23 mouse cellular contexts compared by ENCODE assay signal in genomic region chr5:48315057-48315602, GRCm38 (mm10). TPM values are rescaled to one million over a fixed set of nuclear protein-coding genes. Genes with fewer than 3 reads are reported as not detected.
DNase-seq lines count a peak whose midpoint lies in the region; ATAC-seq and TF ChIP-seq lines count a peak whose summit lies in the region.
"Had no signal": no experiment of that assay in that cellular context is flagged by ENCODE, and none has a peak within 500 bp of the region (broad histone marks: within the 10 kb centered on the region; RNA-seq: fewer than 3 reads in every experiment).

No protein-coding gene starts in this region.

- DNase-seq in 416B (ENCODE audit: low read depth) (peak; percentile 92), G1E (ENCODE audit: low spot score) (no peak)
- peak; percentile 15 for DNase-seq in lung, postnatal 14 days
- no peak for DNase-seq in embryonic facial prominence, embryonic 10.5 days (ENCODE audit: low spot score)
- DNase-seq in left cerebral cortex, adult 11 months (ENCODE audit: low spot score) = no peak
- DNase-seq in frontal cortex, postnatal 25 days (ENCODE audit: low spot score in 2 of 2) = no peak
- DNase-seq: adrenal gland, adult 2 months; adrenal gland, postnatal 25 days; B cell, adult 2 months; cerebellum, adult 18-20 months; cerebellum, adult 9-11 months; cerebellum, postnatal 36 days; gastrocnemius, postnatal 14 days had no signal

- no peaks in the 10 kb centered on the region for H3K4me1 ChIP-seq in G1E (ENCODE audit: insufficient read depth, low read depth, low read length)
- H3K4me1 ChIP-seq in lung, embryonic 15.5 days = 0 out of 2 replicates have a peak, but pooled peaks cover 7% of the 10 kb centered on the region
- no peaks in the 10 kb centered on the region for H3K4me1 ChIP-seq in embryonic facial prominence, embryonic 10.5 days
- no peaks in the 10 kb centered on the region for H3K4me1 ChIP-seq in forebrain, embryonic 12.5 days
- H3K4me1 ChIP-seq: embryonic facial prominence, embryonic 15.5 days; heart, embryonic 12.5 days; hindbrain, embryonic 15.5 days had no signal

- no peak overlapping the region for H3K4me2 ChIP-seq in lung, embryonic 15.5 days
- no peak overlapping the region for H3K4me2 ChIP-seq in forebrain, embryonic 12.5 days
- H3K4me2 ChIP-seq: embryonic facial prominence, embryonic 15.5 days; heart, embryonic 12.5 days; hindbrain, embryonic 15.5 days had no signal

- peak; percentile 66 for ATAC-seq in G1E (ENCODE audit: extremely low read depth, insufficient number of reproducible peaks, low FRiP score, poor library complexity, severe bottlenecking)
- ATAC-seq in lung, embryonic 15.5 days (ENCODE audit: borderline replicate concordance, extremely low read depth, low FRiP score, low TSS enrichment) = peak; percentile 91
- no peak for ATAC-seq in forebrain, embryonic 12.5 days (ENCODE audit: low FRiP score)
- ATAC-seq: activated CD4-positive, CD25-positive, alpha-beta regulatory T cell, adult 4 months; CD4-positive, CD25-positive, alpha-beta regulatory T cell, adult 4 months; forebrain, embryonic 16.5 days; Patski had no signal

- no peak overlapping the region for H3K4me3 ChIP-seq in G1E (ENCODE audit: low read depth, low read length)
- H3K4me3 ChIP-seq in lung, embryonic 15.5 days = no peak overlapping the region
- H3K4me3 ChIP-seq in embryonic facial prominence, embryonic 10.5 days = no peak overlapping the region
- no peak overlapping the region for H3K4me3 ChIP-seq in forebrain, embryonic 12.5 days (replicated peaks)
- H3K4me3 ChIP-seq: embryonic facial prominence, embryonic 15.5 days; erythroblast, embryonic 14.5 days; heart, embryonic 12.5 days; hindbrain, embryonic 15.5 days had no signal

- H3K9ac ChIP-seq in lung, embryonic 15.5 days = no peak overlapping the region
- H3K9ac ChIP-seq in forebrain, embryonic 12.5 days = no peak overlapping the region
- H3K9ac ChIP-seq: embryonic facial prominence, embryonic 15.5 days; heart, embryonic 12.5 days; hindbrain, embryonic 15.5 days had no signal

- 28% methylated on average over 6 of the region's 6 CpGs for WGBS in lung, embryonic 15.5 days
- 88% methylated on average over 6 of the region's 6 CpGs for WGBS in embryonic facial prominence, embryonic 10.5 days
- WGBS in forebrain, embryonic 12.5 days = 90% methylated on average over 6 of the region's 6 CpGs

- H3K27ac ChIP-seq in lung, embryonic 15.5 days = 0 out of 2 replicates have a peak overlapping the region, but pooled peaks have one; percentile 44
- H3K27ac ChIP-seq in embryonic facial prominence, embryonic 10.5 days (replicated peaks) = no peak overlapping the region
- no peak overlapping the region for H3K27ac ChIP-seq in forebrain, embryonic 12.5 days
- H3K27ac ChIP-seq: embryonic facial prominence, embryonic 15.5 days; hindbrain, embryonic 15.5 days had no signal

- no peaks in the 10 kb centered on the region for H3K27me3 ChIP-seq in G1E (ENCODE audit: insufficient read depth, low read length)
- H3K27me3 ChIP-seq in lung, embryonic 15.5 days = no peaks in the 10 kb centered on the region
- H3K27me3 ChIP-seq in embryonic facial prominence, embryonic 10.5 days (replicated peaks; ENCODE audit: low read depth, poor library complexity, severe bottlenecking) = no peaks in the 10 kb centered on the region
- no peaks in the 10 kb centered on the region for H3K27me3 ChIP-seq in forebrain, embryonic 12.5 days
- H3K27me3 ChIP-seq: embryonic facial prominence, embryonic 15.5 days; heart, embryonic 12.5 days; hindbrain, embryonic 15.5 days had no signal

- H3K36me3 ChIP-seq in G1E (replicated peaks) = no peaks in the 10 kb centered on the region
- no peaks in the 10 kb centered on the region for H3K36me3 ChIP-seq in lung, embryonic 15.5 days
- H3K36me3 ChIP-seq in embryonic facial prominence, embryonic 10.5 days (replicated peaks) = no peaks in the 10 kb centered on the region
- no peaks in the 10 kb centered on the region for H3K36me3 ChIP-seq in forebrain, embryonic 12.5 days (replicated peaks)
- H3K36me3 ChIP-seq: embryonic facial prominence, embryonic 15.5 days; heart, embryonic 12.5 days; hindbrain, embryonic 15.5 days had no signal

- TF ChIP-seq CTCF in G1E (IDR thresholded peaks at IDR 0.05; ENCODE audit: low read depth, low read length) = no peak

- no peaks in the 10 kb centered on the region for H3K9me3 ChIP-seq in G1E (replicated peaks)
- H3K9me3 ChIP-seq in lung, embryonic 15.5 days = no peaks in the 10 kb centered on the region
- H3K9me3 ChIP-seq in embryonic facial prominence, embryonic 10.5 days = no peaks in the 10 kb centered on the region
- H3K9me3 ChIP-seq in forebrain, embryonic 12.5 days = no peaks in the 10 kb centered on the region
- H3K9me3 ChIP-seq: embryonic facial prominence, embryonic 15.5 days; heart, embryonic 12.5 days; hindbrain, embryonic 15.5 days had no signal

RNA-seq across cellular contexts. Expression of gene 5730480H06Rik, which starts 12.6 kb away (rescaled TPM):
- total RNA-seq in G1E (2014; fragmentation: Nextera tagmentation) (34.2 and 39.5 TPM in 2 replicates), G1E (2017) (18.4 and 19.9 TPM in 2 replicates)
- 5.3 and 6.0 TPM in 2 replicates for polyA plus RNA-seq in G1E (2012)
- polyA plus RNA-seq in lung, embryonic 15.5 days (2015; fragmentation: Nextera tagmentation; extraction: Ambion mirVana) = 23.4 and 25.3 TPM in 2 replicates
- 25.8 and 27.3 TPM in 2 replicates for polyA plus RNA-seq in embryonic facial prominence, embryonic 10.5 days (2016; fragmentation: Nextera tagmentation; extraction: Ambion mirVana)
- 25.7 and 28.9 TPM in 2 replicates for polyA plus RNA-seq in forebrain, embryonic 12.5 days (2016; fragmentation: Nextera tagmentation; extraction: Ambion mirVana)

Comparison
In these comparisons a context has a peak if more than half of its experiments do, and no peak if none do; other contexts are left out.
1. DNase-seq: peak in 416B (single experiment) and lung, postnatal 14 days (single experiment); none in G1E (single experiment), embryonic facial prominence, embryonic 10.5 days (single experiment), left cerebral cortex, adult 11 months (single experiment) and frontal cortex, postnatal 25 days (0 of 2).